Mouse (Mus musculus) spleen, postnatal 36 days (tissue): ENCODE data around the gene Ttll12.

Experiments
- DNase-seq, 2 experiments: peaks; one replicate each; pipeline ENCODE4 v3.0.0; 2022; ENCODE audit warnings: low spot score in 2 of 2, mixed read lengths in 1 of 2

Gene Ttll12

DNA sequence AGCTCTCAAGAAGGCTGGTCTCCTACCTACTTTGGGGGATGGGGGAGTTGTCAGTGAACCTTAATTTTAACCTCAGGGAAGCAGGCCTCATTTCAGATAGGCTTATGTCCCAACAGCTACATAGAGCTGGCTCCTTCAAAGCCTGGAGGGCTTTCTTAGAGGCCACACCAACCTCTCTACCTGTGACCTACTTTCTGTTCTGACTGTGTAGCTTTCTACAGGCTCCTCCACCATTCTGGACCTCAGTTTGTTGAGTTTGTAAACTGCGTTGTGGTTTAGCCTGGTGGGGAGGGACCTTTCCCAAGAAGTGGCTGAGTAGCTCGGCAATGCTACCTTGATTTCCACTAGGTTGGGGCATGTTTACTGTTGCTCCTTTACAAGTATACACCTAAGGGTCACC, 67.2 kb downstream of the Ttll12 start:
- no peak for DNase-seq

DNA sequence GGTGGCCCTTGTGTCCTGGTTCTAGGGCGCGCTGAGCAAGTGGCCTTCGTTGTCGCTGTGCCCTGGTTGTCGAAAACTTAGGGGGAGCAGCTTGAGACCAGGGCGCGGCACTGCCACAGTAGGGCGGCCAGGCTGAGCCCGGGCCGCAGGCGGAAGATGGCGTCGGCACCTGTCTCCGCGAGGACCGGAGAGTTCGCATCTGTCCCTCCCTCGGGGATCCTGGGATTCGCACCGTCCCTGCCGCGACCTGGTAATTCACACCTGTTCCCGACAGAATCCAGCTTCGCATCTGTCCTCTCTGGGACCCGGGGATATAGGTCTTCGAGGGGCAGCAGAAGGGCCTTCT, 67.9 kb downstream of the Ttll12 start:
- DNase-seq = peak in 1 of 2 experiments; percentile 2

DNA sequence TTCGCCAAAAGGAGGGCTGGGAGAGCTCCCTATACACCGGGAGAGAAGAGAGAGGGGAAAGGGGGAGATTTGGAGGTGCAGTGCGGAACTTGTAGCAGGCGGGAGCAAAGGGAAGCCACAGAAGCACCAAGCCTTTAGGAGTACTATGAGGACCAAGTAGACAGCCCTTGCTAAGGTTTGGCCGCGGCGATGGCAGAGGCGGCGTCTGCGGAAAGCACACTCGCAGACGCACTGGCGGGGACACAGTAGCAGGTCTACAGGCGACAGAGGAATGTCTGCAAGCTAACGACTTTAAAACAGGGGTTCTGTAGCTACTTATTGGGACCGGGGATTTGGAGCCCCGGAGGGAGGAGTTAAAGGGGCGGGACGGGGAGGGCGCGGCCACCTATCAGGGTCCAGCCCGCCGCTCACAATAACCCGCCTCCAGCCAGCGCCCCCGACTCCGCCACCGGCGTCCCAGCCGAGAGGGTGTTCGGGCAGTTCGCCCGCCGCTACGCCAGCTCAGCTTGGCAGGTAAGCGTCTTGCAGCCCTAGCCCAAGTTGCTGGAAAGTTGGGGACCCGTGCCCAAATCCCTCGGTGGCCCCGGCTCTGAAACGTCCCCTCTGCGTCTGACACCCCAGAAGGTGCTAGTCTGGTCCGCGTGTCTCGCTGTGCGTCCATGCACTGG, 68.4 kb downstream of the Ttll12 start, which contains the start of gene Bik:
TSS of gene Bik (plus strand) at position 439 of the 668 bp plus-strand sequence.
- DNase-seq = peak; percentile 34
